8 mouse cellular contexts compared by ENCODE assay signal in the genomic region with DNA sequence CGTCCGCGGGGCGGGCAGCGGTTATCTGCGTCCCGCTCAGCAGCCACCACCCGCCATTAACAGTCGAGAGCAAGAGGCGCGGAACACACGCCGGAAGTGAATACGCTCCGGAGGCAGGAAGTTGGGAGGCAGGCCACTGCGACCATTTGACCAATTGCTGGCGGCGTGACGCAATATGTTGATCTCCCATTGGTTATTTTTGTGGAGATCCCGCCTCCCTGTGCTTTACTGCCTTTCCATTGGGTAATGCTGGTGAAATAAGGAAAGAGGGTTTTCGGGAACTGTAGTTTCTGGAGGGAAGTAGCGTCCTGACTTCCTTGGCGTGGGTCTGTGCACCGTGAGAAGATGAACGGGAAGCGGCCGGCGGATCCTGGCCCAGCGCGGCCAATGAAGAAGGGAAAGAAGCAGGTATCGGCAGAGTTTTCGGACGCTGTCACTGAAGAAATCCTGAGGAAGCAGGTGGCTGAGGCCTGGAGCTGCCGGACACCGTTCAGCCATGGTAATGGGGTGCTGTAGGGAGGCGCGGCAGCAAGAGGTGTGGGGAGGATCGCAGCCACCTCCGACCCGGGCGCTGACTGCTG. TPM values are rescaled to one million over a fixed set of nuclear protein-coding genes. Genes with fewer than 3 reads are reported as not detected.
DNase-seq lines count a peak whose midpoint lies in the region; ATAC-seq and TF ChIP-seq lines count a peak whose summit lies in the region.

A gene (minus strand): TSS at position 88 of the 581 bp plus-strand sequence.
A gene (plus strand): TSS at position 255 of the 581 bp plus-strand sequence.

- under 1% methylated on average over 38 of the region's 41 CpGs for WGBS in hindbrain, postnatal 0 days

- peaks cover 7% of the 10 kb centered on the region for H3K4me1 ChIP-seq in hindbrain, postnatal 0 days (ENCODE audit: insufficient read depth, low read length)

- peak within 1 kb of the TSS; percentile 64 for H3K9ac ChIP-seq in hindbrain, postnatal 0 days (replicated peaks; ENCODE audit: low read length)

- TF ChIP-seq CTCF in gastrocnemius, adult 2 months (IDR thresholded peaks at IDR 0.05) = no peak
- TF ChIP-seq CTCF in hindbrain, postnatal 0 days (IDR thresholded peaks at IDR 0.05; ENCODE audit: low read depth) = no peak
- TF ChIP-seq CTCF in left cerebral cortex, adult 2 months (IDR thresholded peaks at IDR 0.05) = no peak

- H3K4me2 ChIP-seq in hindbrain, postnatal 0 days (ENCODE audit: low read depth, low read length) = peak within 1 kb of the TSS; percentile 82

- peak; percentile 99 for DNase-seq in ZHBTc4 (ENCODE audit: low read depth, low spot score)
- peak; percentile 94 for DNase-seq in gastrocnemius, adult 2 months
- DNase-seq in hindbrain, postnatal 0 days (ENCODE audit: low spot score) = peak; percentile 99
- peak; percentile 93 to 94 for DNase-seq in left cerebral cortex, adult 2 months (ENCODE audit: extremely low spot score in 1 of 2, low spot score in 2 of 2)
- peak; percentile 97 for DNase-seq in right cerebral cortex, adult 2 months (ENCODE audit: low spot score in 2 of 2)
- peak; percentile 93 for DNase-seq in urinary bladder, postnatal 14 days (ENCODE audit: low spot score)

- H3K27me3 ChIP-seq in hindbrain, postnatal 0 days (ENCODE audit: insufficient read depth, low read length) = no peaks in the 10 kb centered on the region

- peak within 1 kb of the TSS; percentile 87 for H3K4me3 ChIP-seq in gastrocnemius, adult 2 months
- peak within 1 kb of the TSS; percentile 78 for H3K4me3 ChIP-seq in hindbrain, postnatal 0 days (ENCODE audit: low read length)
- peak within 1 kb of the TSS; percentile 70 for H3K4me3 ChIP-seq in left cerebral cortex, adult 2 months

- peak; percentile 96 for ATAC-seq in common myeloid progenitor, adult 5-6 weeks (replicated peaks; ENCODE audit: low read depth, poor library complexity, severe bottlenecking)
- peak; percentile 100 for ATAC-seq in hindbrain, postnatal 0 days
- peak; percentile 96 for ATAC-seq in megakaryocyte, adult 5-6 weeks (ENCODE audit: poor library complexity, severe bottlenecking)

- H3K36me3 ChIP-seq in hindbrain, postnatal 0 days (ENCODE audit: insufficient read depth, low read length) = no peaks in the 10 kb centered on the region; the same call in 1 of the 2 replicates

- H3K9me3 ChIP-seq in hindbrain, postnatal 0 days (ENCODE audit: low read length) = no peaks in the 10 kb centered on the region

- peak within 1 kb of the TSS; percentile 88 for H3K27ac ChIP-seq in gastrocnemius, adult 2 months
- H3K27ac ChIP-seq in hindbrain, postnatal 0 days = peak within 1 kb of the TSS; percentile 83
- H3K27ac ChIP-seq in left cerebral cortex, adult 2 months = peak within 1 kb of the TSS; percentile 82

- intact Hi-C loops in gastrocnemius, adult 2 months (cut with DNase I) = no loop called here
- intact Hi-C loops in left cerebral cortex, adult 2 months (cut with DNase I) = loop anchor here (2.0 to 5.0 kb wide), 2 partner anchors 24 to 60 kb away; a partner anchor contains a TSS

RNA-seq across cellular contexts. Expression of the first gene that starts in this region (rescaled TPM):
- total RNA-seq in common myeloid progenitor, adult 5-6 weeks (2017) = 66.5 and 103 TPM in 2 replicates
- 10 to 100 TPM in 1 of 2 experiments, 1 to 10 TPM in 1; 8.0 to 15.0 TPM for total RNA-seq in gastrocnemius, adult 2 months (2021)
- 55.6 and 58.8 TPM in 2 replicates for total RNA-seq in hindbrain, postnatal 0 days (2014; rRNA removed)
- 94.5 TPM in 2 replicates for polyA plus RNA-seq in hindbrain, postnatal 0 days (2015; fragmentation: Nextera tagmentation; extraction: Ambion mirVana)
- 10 to 100 TPM; 46.3 to 51.4 TPM for total RNA-seq in left cerebral cortex, adult 2 months (2021)
- 83.1 and 84.4 TPM in 2 replicates for total RNA-seq in megakaryocyte, adult 5-6 weeks (2015)
- total RNA-seq in megakaryocyte, adult 5-6 weeks (2017) = 53.4 and 57.2 TPM in 2 replicates

RNA-seq across cellular contexts. Expression of the second gene that starts in this region (rescaled TPM):
- 12.5 and 16.8 TPM in 2 replicates for total RNA-seq in common myeloid progenitor, adult 5-6 weeks (2017)
- total RNA-seq in gastrocnemius, adult 2 months (2021) = 10 to 100 TPM; 23.0 to 27.4 TPM
- 11.2 and 15.0 TPM in 2 replicates for total RNA-seq in hindbrain, postnatal 0 days (2014; rRNA removed)
- 7.9 and 8.5 TPM in 2 replicates for polyA plus RNA-seq in hindbrain, postnatal 0 days (2015; fragmentation: Nextera tagmentation; extraction: Ambion mirVana)
- 100 to 1,000 TPM in 1 of 2 experiments, 10 to 100 TPM in 1; 99.2 to 104 TPM for total RNA-seq in left cerebral cortex, adult 2 months (2021)
- total RNA-seq in megakaryocyte, adult 5-6 weeks (2015) = 10.2 and 12.3 TPM in 2 replicates
- total RNA-seq in megakaryocyte, adult 5-6 weeks (2017) = 9.0 and 9.1 TPM in 2 replicates

Comparison
In these comparisons a context has a peak if more than half of its experiments do, and no peak if none do; other contexts are left out.
1. Peak in every context shown above with its lines: DNase-seq, ATAC-seq, H3K4me3 ChIP-seq and H3K27ac ChIP-seq.